Mouse (Mus musculus) ES-E14 (cell line): Measurements from ENCODE around the gene Il10rb. TPM values are rescaled to one million over a fixed set of nuclear protein-coding genes. Genes with fewer than 3 reads are reported as not detected.

ENCODE experiments used
- DNase-seq: peaks from one replicate; pipeline ENCODE4 v3.0.0-alpha.2; 2013; ENCODE audit warnings: low read depth, low spot score
- H3K27ac ChIP-seq: 2 replicates; pipeline ENCODE4 v1.5.1; 2012; ENCODE audit warnings: low read depth, mild to moderate bottlenecking, low read length, moderate library complexity, mixed read lengths; ENCODE audit not compliant: poor library complexity, insufficient read depth, severe bottlenecking
- H3K36me3 ChIP-seq: 2 replicates; pipeline ENCODE4 v1.6.1; 2012; ENCODE audit warnings: mild to moderate bottlenecking, low read length, moderate library complexity, mixed read lengths; ENCODE audit not compliant: control insufficient read depth, poor library complexity, insufficient read depth, severe bottlenecking
- H3K4me1 ChIP-seq, 2 experiments: fragments of 150-350 bp in 1 of 2; sonication (generic) in 1 of 2; 2 replicates each; pipeline ENCODE4 v1.6.1; 2012; ENCODE audit warnings: low read length in 2 of 2, mild to moderate bottlenecking in 1 of 2, mixed read lengths in 1 of 2; ENCODE audit not compliant: control insufficient read depth in 2 of 2, insufficient read depth in 2 of 2, poor library complexity in 1 of 2
- H3K4me3 ChIP-seq, 2 experiments: fragments of 150-350 bp in 1 of 2; sonication (generic) in 1 of 2; 2 replicates each; pipeline ENCODE4 v1.5.1; 2012; ENCODE audit warnings: low read length in 2 of 2, low read depth in 1 of 2, mild to moderate bottlenecking in 1 of 2, mixed read lengths in 1 of 2; ENCODE audit not compliant: insufficient read depth in 1 of 2, poor library complexity in 1 of 2, severe bottlenecking in 1 of 2
- H3K9ac ChIP-seq: 2 replicates; pipeline ENCODE4 v1.6.1; 2012; ENCODE audit warnings: low read depth, mild to moderate bottlenecking, low read length, mixed read lengths; ENCODE audit not compliant: poor library complexity, insufficient read depth, severe bottlenecking
- H3K9me3 ChIP-seq: fragments of 150-350 bp; sonication (generic); 2 replicates; pipeline ENCODE4 v1.6.1; 2012; ENCODE audit warnings: low read depth, mild to moderate bottlenecking, low read length; ENCODE audit not compliant: control insufficient read depth, insufficient read depth
- CHD2 ChIP-seq: IDR thresholded peaks from 2 replicates; pipeline ENCODE4 v1.6.1; 2014; ENCODE audit warnings: mild to moderate bottlenecking, low read depth, low read length, inconsistent platforms
- HCFC1 ChIP-seq: IDR thresholded peaks from 2 replicates; pipeline ENCODE4 v1.6.1; 2012; ENCODE audit warnings: low read length, inconsistent platforms, borderline replicate concordance; ENCODE audit not compliant: insufficient read depth
- MAFK ChIP-seq: IDR thresholded peaks from 2 replicates; pipeline ENCODE4 v1.6.1; 2014; ENCODE audit warnings: mild to moderate bottlenecking, low read depth, low read length, inconsistent platforms; ENCODE audit not compliant: insufficient read depth
- ZC3H11A ChIP-seq: IDR thresholded peaks from 2 replicates; pipeline ENCODE4 v1.6.1; 2012; ENCODE audit warnings: low read depth, mild to moderate bottlenecking, inconsistent platforms, low read length, borderline replicate concordance
- ZNF384 ChIP-seq: IDR thresholded peaks from 2 replicates; pipeline ENCODE4 v1.6.1; 2012; ENCODE audit warnings: low read depth, low read length, inconsistent platforms
- in situ Hi-C, 2 experiments: fragments of 600-800 bp; cut with MboI; formaldehyde crosslinking; loops; one replicate each; pipeline ENCODE4 v1.15.1; 2025; ENCODE audit warnings: low sequenced_read_pairs in 2 of 2, inconsistent platforms in 1 of 2; ENCODE audit not compliant: unreplicated experiment in 2 of 2
- total RNA-seq: library from RNA; depleted of rRNA; stranded (reverse); fragments of 300-350 nt; gene quantifications from 2 replicates; pipeline ENCODE4 v1.2.3, GENCODE M21; 2012

The Il10rb gene
- total RNA-seq, 1 experiment, result 3.4 TPM

- in situ Hi-C loops, result no loop called here
- Histone ChIP-seq H3K9me3 (no peaks in the 10 kb centered on the region), H3K4me1 (no peaks in the 10 kb centered on the region), H3K27ac (no peak overlapping the region), H3K4me3 (peak overlapping the region; percentile 80 to 82), H3K36me3 (no peaks in the 10 kb centered on the region), H3K9ac (peak overlapping the region; percentile 90)
- TF ChIP-seq ZNF384, result no peak
- no peak for TF ChIP-seq ZC3H11A
- peak; percentile 94 for DNase-seq
These were observed 58.9 kb downstream of the Il10rb start for GRCm38 (mm10) chr16:91464594-91465504.

DNA sequence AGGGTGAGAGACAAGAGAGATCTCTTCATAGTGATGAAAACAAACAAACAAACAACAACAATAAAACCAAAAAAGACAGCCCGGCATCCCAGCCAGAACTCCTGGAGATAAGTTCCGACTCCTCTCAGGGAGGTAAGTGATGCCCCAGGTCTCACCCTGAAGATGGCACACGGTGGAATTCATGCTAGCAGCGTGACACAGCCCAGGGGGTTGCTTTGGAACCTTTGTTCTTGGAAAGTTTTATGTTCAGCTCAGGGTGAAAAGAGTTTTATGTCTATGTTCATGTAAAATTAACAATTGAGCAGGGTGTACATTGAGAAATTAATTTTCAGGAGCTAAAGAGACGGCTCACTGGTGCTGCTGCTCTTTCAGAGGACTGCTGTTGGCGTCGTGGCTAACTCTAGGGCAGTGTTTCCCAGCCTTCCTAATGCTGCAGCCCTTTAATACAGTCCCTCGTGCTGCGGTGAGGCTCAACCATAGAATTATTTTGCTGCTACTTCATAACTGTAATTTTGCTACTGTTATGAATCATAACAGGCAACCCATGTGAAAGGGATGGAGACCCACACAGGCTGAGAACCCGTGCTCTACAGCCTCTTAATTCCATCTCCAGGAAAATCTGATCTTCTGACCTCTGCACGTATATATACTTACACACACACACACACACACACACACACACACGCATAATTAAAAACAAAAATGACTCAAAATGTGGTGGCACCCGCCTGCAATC lies 59.7 kb downstream of the Il10rb start:
- no peaks in the 10 kb centered on the region for H3K4me1 ChIP-seq
- H3K36me3 ChIP-seq, result no peaks in the 10 kb centered on the region
- H3K4me3 ChIP-seq, result peak overlapping the region; percentile 78 to 82
- no peaks in the 10 kb centered on the region for H3K9me3 ChIP-seq
- H3K27ac ChIP-seq, result no peak overlapping the region
- H3K9ac ChIP-seq, result no peak overlapping the region; the same call in 1 of the 2 replicates
- DNase-seq, result no peak
- no peak for TF ChIP-seq CHD2
- no peak for TF ChIP-seq MAFK
- no peak for TF ChIP-seq HCFC1
- TF ChIP-seq ZNF384, result no peak
- no peak for TF ChIP-seq ZC3H11A
- in situ Hi-C loops, result no loop called here

- TF ChIP-seq ZNF384 (no peak), MAFK (no peak), HCFC1 (no peak), ZC3H11A (no peak), CHD2 (no peak)
- no peak overlapping the region for H3K27ac ChIP-seq
These were observed 60.6 kb downstream of the Il10rb start for GRCm38 (mm10) chr16:91466566-91466965.

GRCm38 (mm10) chr16:91470470-91470869 lies 64.5 kb downstream of the Il10rb start:
- Histone ChIP-seq H3K27ac (no peak overlapping the region), H3K4me3 (no peak overlapping the region), H3K36me3 (no peaks in the 10 kb centered on the region), H3K9ac (no peak overlapping the region), H3K4me1 (no peaks in the 10 kb centered on the region), H3K9me3 (no peaks in the 10 kb centered on the region)
- in situ Hi-C loops, result no loop called here
- TF ChIP-seq CHD2 (no peak), MAFK (no peak), ZC3H11A (no peak), HCFC1 (no peak), ZNF384 (no peak)
- no peak for DNase-seq

More at GRCm38 (mm10) chr16:91466566-91466965, 60.6 kb downstream of the Il10rb start:
- Histone ChIP-seq H3K4me1 (no peaks in the 10 kb centered on the region), H3K36me3 (no peaks in the 10 kb centered on the region), H3K9me3 (no peaks in the 10 kb centered on the region), H3K9ac (no peak overlapping the region), H3K4me3 (no peak overlapping the region)
- no peak for DNase-seq
- in situ Hi-C loops, result no loop called here
